Mouse (Mus musculus) frontal cortex, postnatal 25 days (tissue): ENCODE measurements at regions not wholly inside any gene's neighbourhood (a gene's known extent, or its start where the extent isn't known, plus 50 kb on each side); places are given as distances from the start of the nearest gene placed in this dataset.

Source experiments
- DNase-seq, 2 experiments: peaks; one replicate each; pipeline ENCODE4 v3.0.0; 2022; ENCODE audit warnings: low spot score in 2 of 2

DNA sequence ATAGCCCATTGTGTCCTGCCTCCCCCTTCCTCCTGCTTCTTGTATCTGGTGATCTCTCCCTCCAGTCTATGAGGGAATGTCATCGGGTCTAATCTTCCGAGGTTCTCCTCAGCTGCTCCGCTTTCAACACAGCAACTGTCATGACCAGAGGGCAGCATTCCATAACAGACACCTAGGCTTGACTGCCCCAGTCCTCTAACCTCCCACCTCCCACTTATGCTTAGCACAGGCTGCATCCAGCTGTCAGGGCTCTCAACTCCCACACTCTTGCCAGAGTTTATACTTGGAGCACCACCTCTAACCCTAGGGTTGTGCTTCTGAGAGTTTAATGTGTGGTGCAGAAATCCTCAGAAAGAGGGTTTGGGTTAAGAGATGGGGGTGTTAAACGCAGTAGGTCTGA lies 137.9 kb upstream of the Rbms1 start:
- DNase-seq = no peak

GRCm38 (mm10) chr2:61088501-61088900 lies 125.5 kb upstream of the Rbms1 start:
- no peak for DNase-seq

GRCm38 (mm10) chr2:61084835-61085234 lies 121.8 kb upstream of the Rbms1 start:
- DNase-seq = no peak

- no peak for DNase-seq
These were observed 120.1 kb upstream of the Rbms1 start for GRCm38 (mm10) chr2:61083100-61083499.

- DNase-seq = no peak
These were observed 119.6 kb upstream of the Rbms1 start for GRCm38 (mm10) chr2:61082640-61083039.

DNA sequence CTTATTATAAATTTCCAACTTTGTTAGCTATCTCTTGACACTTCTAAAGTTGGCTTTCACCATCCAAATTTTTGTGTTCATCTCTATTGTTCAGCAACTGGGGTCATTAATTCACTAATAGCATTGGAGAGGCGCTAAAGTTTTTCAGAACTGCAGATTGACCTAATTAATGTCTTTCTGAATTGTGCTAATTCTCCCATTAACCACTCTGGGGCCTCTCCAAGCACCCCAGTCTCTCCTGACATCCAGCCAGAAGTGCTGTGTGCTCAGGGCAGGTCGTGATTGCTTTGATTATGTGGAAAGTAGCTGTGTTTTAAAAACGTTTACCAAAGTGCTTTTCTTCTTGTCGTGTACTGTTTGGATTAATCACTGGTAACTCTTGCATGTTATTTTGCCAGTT lies 117.0 kb upstream of the Rbms1 start:
- no peak for DNase-seq

DNA sequence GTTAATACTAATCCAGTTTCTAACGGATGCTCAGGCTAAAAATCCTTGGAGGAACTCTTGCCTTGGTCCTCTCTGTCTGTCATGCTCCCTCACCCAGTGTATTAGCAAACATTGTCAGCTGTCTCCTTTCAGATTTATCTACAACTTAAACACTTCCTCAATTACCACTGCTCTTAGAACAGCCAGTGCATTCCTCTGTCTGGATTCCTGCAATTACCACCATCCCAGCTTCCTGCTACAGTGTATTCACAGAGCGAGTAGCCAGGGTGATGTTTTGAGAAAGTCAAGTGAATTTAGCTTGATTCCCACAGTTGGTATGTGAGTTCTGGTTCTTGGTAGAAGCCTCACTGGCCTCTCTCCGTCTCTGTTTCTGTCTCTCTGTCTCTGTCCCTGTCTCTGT lies 108.0 kb upstream of the Rbms1 start:
- DNase-seq = no peak

GRCm38 (mm10) chr2:61067877-61068276 lies 104.9 kb upstream of the Rbms1 start:
- no peak for DNase-seq

GRCm38 (mm10) chr2:61062125-61062524 lies 99.1 kb upstream of the Rbms1 start:
- DNase-seq = no peak

GRCm38 (mm10) chr2:61060906-61061305 lies 97.9 kb upstream of the Rbms1 start:
- no peak for DNase-seq

DNA sequence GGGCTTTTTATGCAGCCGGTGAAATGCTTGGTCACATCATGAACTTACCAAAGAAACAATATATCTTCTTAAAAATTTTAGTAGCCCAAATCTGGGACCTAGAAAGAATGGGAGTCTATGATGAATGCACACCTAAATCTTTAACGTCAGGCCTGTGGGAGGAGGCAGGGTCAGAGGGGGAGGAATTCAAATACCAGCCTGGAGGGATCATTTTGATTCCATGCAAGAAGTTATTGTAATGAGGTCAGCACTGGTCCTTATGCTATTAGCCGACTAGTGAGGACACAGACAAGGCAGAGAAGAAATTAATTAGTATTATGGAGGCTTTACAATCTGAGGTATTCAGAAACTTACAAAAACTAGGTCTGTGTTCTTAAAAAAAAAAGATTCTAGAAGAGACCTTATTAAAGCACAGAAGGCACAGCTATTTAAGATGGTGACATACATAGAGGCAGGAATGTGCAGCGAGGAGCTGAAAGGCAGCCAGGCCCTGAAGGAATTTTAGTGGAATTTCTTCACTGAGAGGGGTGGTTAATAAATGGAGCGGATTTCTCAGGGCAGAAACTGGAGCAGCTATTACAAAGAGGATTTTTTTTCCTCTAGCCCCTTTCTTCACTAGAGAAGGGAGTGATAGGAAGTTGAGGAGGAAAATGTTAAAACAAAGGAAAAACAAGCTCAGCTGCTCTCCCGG lies 95.7 kb upstream of the Rbms1 start:
- DNase-seq = no peak

DNA sequence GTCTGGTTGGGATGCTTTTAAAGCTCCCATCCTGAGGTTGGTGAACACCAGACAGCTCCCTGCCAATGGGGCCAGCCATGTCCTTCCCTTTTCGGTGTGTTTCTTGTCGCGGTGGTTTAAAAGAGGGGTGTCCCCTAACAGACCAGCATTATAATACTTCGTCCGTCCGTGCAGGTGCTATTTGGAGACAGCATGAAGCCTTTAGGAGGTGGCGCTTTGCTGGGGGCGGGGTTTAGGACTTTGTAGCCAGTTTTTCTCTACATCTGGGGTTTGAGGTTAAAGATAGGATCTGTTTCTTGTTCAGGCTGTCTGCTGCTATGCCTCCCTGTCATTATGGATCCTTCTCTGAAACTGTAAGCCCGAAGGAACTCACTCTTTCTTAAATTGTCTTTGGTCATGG lies 89.3 kb upstream of the Rbms1 start:
- DNase-seq = no peak

DNA sequence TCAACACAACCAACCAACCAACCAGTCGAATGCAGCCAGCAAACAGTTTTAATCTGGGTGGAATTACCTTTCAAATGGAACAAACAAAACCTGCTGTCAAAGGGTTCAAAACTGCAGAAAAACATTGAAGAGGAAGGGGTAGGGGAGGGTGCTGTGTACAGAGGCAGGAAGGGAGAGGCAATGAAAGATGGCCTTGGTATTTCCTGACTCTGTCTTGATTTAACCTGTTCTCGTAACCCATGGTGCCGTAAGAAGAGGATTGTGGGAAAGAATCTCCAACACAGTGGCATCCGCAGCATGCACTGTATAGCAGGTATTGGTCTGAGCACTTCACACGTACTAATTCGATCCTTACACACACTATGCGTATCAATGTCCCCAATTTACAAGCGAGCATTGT lies 88.8 kb upstream of the Rbms1 start:
- no peak for DNase-seq

DNA sequence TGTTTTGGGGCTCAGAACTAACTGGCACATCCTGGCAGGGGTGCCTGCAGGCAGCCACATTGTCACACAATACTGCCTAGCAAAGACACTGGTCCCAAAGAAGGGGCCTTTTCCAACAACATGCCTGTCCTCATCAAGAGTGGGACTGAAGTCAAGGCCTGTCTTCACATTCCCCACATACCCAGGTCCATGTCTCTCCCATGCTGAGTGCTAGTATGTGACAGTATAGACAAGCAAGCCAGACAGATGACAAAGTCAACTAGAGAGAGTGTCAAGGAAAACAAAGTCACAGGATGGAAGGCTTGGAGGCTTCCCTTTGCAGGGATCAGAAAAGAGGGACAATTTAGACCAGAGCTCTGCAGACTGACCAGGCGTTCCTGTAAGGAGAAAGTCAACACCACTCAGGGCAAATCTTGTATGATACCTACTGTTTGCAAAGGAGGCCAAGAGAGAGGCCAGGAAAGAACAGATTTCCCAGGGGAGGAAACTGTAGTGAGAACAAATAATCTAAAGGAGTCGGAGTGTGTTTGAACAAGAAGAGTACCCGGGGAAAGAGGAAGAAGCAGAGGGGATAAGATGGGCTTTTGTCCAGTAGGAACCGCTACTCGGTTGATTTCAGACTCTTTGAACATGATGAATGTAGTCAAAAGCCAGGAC lies 83.2 kb upstream of the Rbms1 start:
- DNase-seq = no peak

DNA sequence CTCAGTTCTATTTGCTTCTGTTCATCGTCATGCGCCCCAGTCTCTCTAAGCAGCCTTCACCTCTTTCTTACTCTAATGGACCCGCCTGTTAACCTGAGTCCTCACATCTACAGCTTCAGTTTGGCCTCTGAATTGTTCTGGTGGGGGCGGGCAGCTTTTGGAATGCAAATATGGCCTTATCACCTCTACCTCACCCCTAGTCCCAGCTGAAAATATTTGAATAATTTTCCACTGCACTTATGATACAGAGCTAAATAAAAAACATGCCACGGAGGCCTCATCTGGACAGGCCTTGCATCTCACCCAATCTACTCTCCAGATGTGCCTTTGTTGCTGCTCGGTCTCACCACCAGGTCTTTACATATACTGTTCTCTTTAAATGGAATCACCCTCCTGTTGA lies 82.5 kb upstream of the Rbms1 start:
- no peak for DNase-seq

DNA sequence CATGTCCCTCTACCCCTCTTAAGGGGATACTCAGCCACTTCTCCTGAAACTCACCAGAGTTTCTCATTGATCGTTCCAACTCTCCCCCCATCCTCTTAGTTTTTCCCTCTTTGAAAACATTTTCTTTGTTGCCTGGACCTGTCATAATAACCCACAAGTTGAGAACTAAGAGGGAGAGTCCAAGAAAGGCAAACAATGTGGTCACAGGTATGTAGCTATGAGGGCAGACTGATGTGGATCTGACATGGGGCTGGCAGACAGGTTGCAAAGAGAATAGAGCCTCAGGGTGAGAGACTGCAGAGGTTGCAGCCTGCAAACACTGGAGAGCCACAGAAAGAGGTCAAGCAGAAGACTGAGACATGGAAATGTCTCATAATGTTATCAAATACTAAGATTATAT lies 69.9 kb upstream of the Rbms1 start:
- no peak for DNase-seq

GRCm38 (mm10) chr2:61029706-61030105 lies 66.7 kb upstream of the Rbms1 start:
- DNase-seq = no peak

DNA sequence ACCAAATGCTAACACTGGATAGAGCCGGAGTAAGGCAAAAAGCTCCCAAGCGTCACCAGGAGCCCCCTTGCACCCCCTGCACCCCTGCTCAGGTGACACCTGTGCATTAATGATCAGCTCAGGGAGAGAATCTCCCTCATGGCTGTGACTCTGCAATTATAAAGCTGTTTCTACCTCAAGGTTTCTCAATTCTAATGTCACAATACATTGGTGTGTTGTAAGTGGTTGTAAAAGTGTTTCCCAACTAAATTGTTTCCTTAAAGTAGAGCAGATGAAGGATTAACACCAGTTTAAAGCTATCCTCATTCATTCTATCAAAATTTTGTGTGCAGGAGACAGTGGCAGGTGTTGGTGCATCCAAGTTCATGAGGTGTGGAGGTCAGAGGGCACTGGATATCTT lies 65.6 kb upstream of the Rbms1 start:
- no peak for DNase-seq

DNA sequence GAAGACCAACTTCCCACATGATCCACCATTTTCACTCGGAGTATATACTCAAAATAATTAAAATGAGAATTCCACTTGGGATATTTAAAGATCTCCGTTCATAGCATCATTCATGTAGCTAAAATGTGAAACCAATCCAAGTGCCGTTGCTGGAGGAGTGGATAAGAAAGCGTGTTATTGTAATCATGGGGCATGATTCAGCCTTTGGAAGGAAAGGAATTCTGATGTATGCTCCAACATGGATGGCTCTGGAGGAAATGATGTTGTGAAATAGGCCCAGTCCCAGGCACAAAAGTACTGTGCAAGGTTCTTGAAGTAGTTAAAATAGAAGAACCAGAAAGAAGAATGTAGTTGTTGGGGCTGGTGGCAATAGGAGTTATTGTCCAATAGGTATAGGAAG lies 64.7 kb upstream of the Rbms1 start:
- no peak for DNase-seq

GRCm38 (mm10) chr2:61022411-61022810 lies 59.4 kb upstream of the Rbms1 start:
- no peak for DNase-seq

GRCm38 (mm10) chr2:61020791-61021190 lies 57.8 kb upstream of the Rbms1 start:
- no peak for DNase-seq

GRCm38 (mm10) chr2:61013006-61013405 lies 50.0 kb upstream of the Rbms1 start:
- DNase-seq = no peak
